Mouse (Mus musculus) spleen, adult 2 months (tissue): ENCODE data around the gene Ranbp3. TPM values are rescaled to one million over a fixed set of nuclear protein-coding genes. Genes with fewer than 3 reads are reported as not detected.
"Not testable (repeated sequence)": the region's sequence is repeated elsewhere in the genome, so short reads cannot be mapped to it uniquely, and the experiment has no call there.

Source experiments
- DNase-seq, 2 experiments: peaks; one replicate each; pipeline versions ENCODE4 v3.0.0 to v3.0.0-alpha.2; 2012 to 2021; ENCODE audit warnings: low spot score in 2 of 2, low read depth in 1 of 2
- H3K27ac ChIP-seq: fragments of 200-500 bp; 2 replicates; pipeline ENCODE4 v1.5.1; 2012; ENCODE audit warnings: low read length, inconsistent platforms; ENCODE audit not compliant: insufficient read depth
- H3K27me3 ChIP-seq: fragments of 200-500 bp; 2 replicates; pipeline ENCODE4 v1.6.1; 2012; ENCODE audit warnings: mild to moderate bottlenecking, moderate library complexity, low read length, inconsistent platforms; ENCODE audit not compliant: control insufficient read depth, insufficient read depth
- H3K36me3 ChIP-seq: fragments of 200-500 bp; 2 replicates; pipeline ENCODE4 v1.6.1; 2012; ENCODE audit warnings: mild to moderate bottlenecking, low read length, inconsistent platforms; ENCODE audit not compliant: control insufficient read depth, insufficient read depth
- H3K4me1 ChIP-seq: fragments of 200-500 bp; 2 replicates; pipeline ENCODE4 v1.6.1; 2011; ENCODE audit warnings: inconsistent platforms; ENCODE audit not compliant: control insufficient read depth, insufficient read depth, insufficient read length
- H3K4me3 ChIP-seq: fragments of 200-500 bp; 2 replicates; pipeline ENCODE4 v1.5.1; 2011; ENCODE audit warnings: mild to moderate bottlenecking, inconsistent platforms; ENCODE audit not compliant: insufficient read depth, insufficient read length; ENCODE audit errors: extremely low read depth
- CTCF ChIP-seq: fragments of 200-500 bp; IDR thresholded peaks from 2 replicates; pipeline ENCODE4 v1.5.1; 2011; ENCODE audit warnings: mild to moderate bottlenecking, inconsistent platforms; ENCODE audit not compliant: insufficient read depth, insufficient read length, insufficient replicate concordance; ENCODE audit errors: extremely low read depth
- POLR2A ChIP-seq: fragments of 200-500 bp; IDR thresholded peaks from 2 replicates; pipeline ENCODE4 v1.6.1; 2011; ENCODE audit warnings: low read depth, low read length, inconsistent platforms
- WGBS: fragments of 180-500 bp; shearing (Covaris S2); methylation state at CpG from one replicate; pipeline ENCODE4 v1.1.7; 2018; 5-methylcytosine and 5-hydroxymethylcytosine counted together
- polyA plus RNA-seq: library from polyadenylated mRNA; depleted of rRNA; stranded (reverse); fragments of >200 nt; gene quantifications from 2 replicates; pipeline ENCODE4 v1.2.3, GENCODE M21; 2012; rRNA removed

Ranbp3 gene
- 72.6 and 89.6 TPM in 2 replicates for polyA plus RNA-seq

GRCm38 (mm10) chr17:56672941-56673646 lies at the start of gene Ranbp3:
Gene Ranbp3, plus strand, starts transcription at chr17:56673294.
- Histone ChIP-seq H3K27ac (peak within 1 kb of the TSS; percentile 94), H3K36me3 (peaks cover 3% of the 10 kb centered on the region), H3K4me3 (peak within 1 kb of the TSS; percentile 82), H3K4me1 (peaks cover 6% of the 10 kb centered on the region), H3K27me3 (no peaks in the 10 kb centered on the region)
- peak; percentile 99 for DNase-seq
- TF ChIP-seq CTCF: no peak
- peak; percentile 64 for TF ChIP-seq POLR2A
- whole genome bisulfite sequencing: under 1% methylated on average over 47 of the region's 66 CpGs

GRCm38 (mm10) chr17:56625495-56625894 lies 47.6 kb upstream of the Ranbp3 start:
- Histone ChIP-seq H3K36me3 (peaks cover 7% of the 10 kb centered on the region), H3K4me3 (no peak overlapping the region), H3K27ac (no peak overlapping the region), H3K27me3 (no peaks in the 10 kb centered on the region), H3K4me1 (peaks cover 10% of the 10 kb centered on the region; the same call in 1 of the 2 replicates)
- DNase-seq: no peak
- TF ChIP-seq CTCF: no peak
- TF ChIP-seq POLR2A: no peak
- WGBS: 84% methylated on average over 3 of the region's 3 CpGs

GRCm38 (mm10) chr17:56626260-56626659 lies 46.8 kb upstream of the Ranbp3 start:
- H3K4me1 ChIP-seq: peaks cover 10% of the 10 kb centered on the region; the same call in 1 of the 2 replicates
- TF ChIP-seq CTCF (no peak), POLR2A (no peak)
- under 1% methylated on average over 30 of the region's 32 CpGs for WGBS
- peak overlapping the region; percentile 75 for H3K4me3 ChIP-seq
- H3K36me3 ChIP-seq: peaks cover 6% of the 10 kb centered on the region
- no peak overlapping the region for H3K27ac ChIP-seq
- no peaks in the 10 kb centered on the region for H3K27me3 ChIP-seq
- no peak for DNase-seq

- H3K36me3 ChIP-seq: peaks cover 3% of the 10 kb centered on the region
- H3K27ac ChIP-seq: no peak within 1 kb of the TSS
- H3K27me3 ChIP-seq: no peaks in the 10 kb centered on the region
- H3K4me1 ChIP-seq: peaks cover 10% of the 10 kb centered on the region; the same call in 1 of the 2 replicates
- WGBS: under 1% methylated on average over 51 of the region's 51 CpGs
- DNase-seq: peak; percentile 96 to 97
- TF ChIP-seq POLR2A (peak; percentile 49; the same call in 1 of the 2 replicates), CTCF (no peak)
- peak within 1 kb of the TSS; percentile 75 for H3K4me3 ChIP-seq
These were observed 46.2 kb upstream of the Ranbp3 start, which contains the start of gene Lonp1 for GRCm38 (mm10) chr17:56626754-56627470. Gene Lonp1, minus strand, starts transcription at chr17:56626887.

GRCm38 (mm10) chr17:56627530-56628277 lies 45.4 kb upstream of the Ranbp3 start, which contains the start of gene Catsperd:
Gene Catsperd, plus strand, starts transcription at chr17:56628143.
- TF ChIP-seq CTCF (no peak), POLR2A (no peak)
- no peak for DNase-seq
- WGBS: 17% methylated on average over 26 of the region's 26 CpGs
- no peaks in the 10 kb centered on the region for H3K27me3 ChIP-seq
- H3K4me1 ChIP-seq: peaks cover 10% of the 10 kb centered on the region; the same call in 1 of the 2 replicates
- H3K4me3 ChIP-seq: peak within 1 kb of the TSS; percentile 75
- 0 out of 2 replicates have a peak, but pooled peaks cover 1% of the 10 kb centered on the region for H3K36me3 ChIP-seq
- no peak within 1 kb of the TSS for H3K27ac ChIP-seq

GRCm38 (mm10) chr17:56629800-56630781 lies 43.0 kb upstream of the Ranbp3 start:
- DNase-seq, H3K27ac ChIP-seq, H3K27me3 ChIP-seq, H3K4me3 ChIP-seq, H3K36me3 ChIP-seq: not testable (repeated sequence)
- WGBS: 85% methylated on average over 27 of the region's 27 CpGs
- H3K4me1 ChIP-seq: peaks cover 12% of the 10 kb centered on the region; the same call in 1 of the 2 replicates
